Mouse (Mus musculus): ENCODE measurements around the gene Samd1. TPM values are rescaled to one million over a fixed set of nuclear protein-coding genes. Genes with fewer than 3 reads are reported as not detected.

Samd1 gene
- total RNA-seq, 2 experiments from 2014 or later: 42.1 to 43.1 TPM

Small RNA genes lying within 50 kb of the gene (microRNA-seq; reads per million reads assigned to microRNA genes)
- gene Mir1199 (0.60 to 4.7 reads per million in 2 experiments), gene Mir8111 (5.7 to 8.1 reads per million in 2 experiments)

Other genes starting within 250 kb of the Samd1 start
- 100 to 1,000 TPM; 319 to 321 TPM for gene Adgrl1, start 97.6 kb upstream of the Samd1 start, total RNA-seq (2021)
- gene Gm10644, start 42.5 kb upstream of the Samd1 start, total RNA-seq (2021): under 1 TPM; 0.43 to 0.47 TPM
- gene Asf1b, start 42.2 kb upstream of the Samd1 start, total RNA-seq (2021): under 1 TPM; 0.32 to 0.48 TPM
- 100 to 1,000 TPM; 239 to 256 TPM for gene Prkaca, start 24.7 kb upstream of the Samd1 start, total RNA-seq (2021)
- gene 1700067K01Rik, start 3.8 kb downstream of the Samd1 start, total RNA-seq (2021): under 1 TPM; 0.40 to 0.75 TPM
- gene 2210011C24Rik, start 14.5 kb downstream of the Samd1 start, total RNA-seq (2021): 1 to 10 TPM in 1 of 2 experiments, under 1 TPM in 1; 0.52 to 1.2 TPM
- 1 to 10 TPM; 2.9 to 4.1 TPM for gene Palm3, start 23.8 kb downstream of the Samd1 start, total RNA-seq (2021)
- gene Il27ra, start 44.9 kb downstream of the Samd1 start, total RNA-seq (2021): 1 to 10 TPM; 2.3 to 2.9 TPM
- not detected for gene Rln3, start 47.3 kb downstream of the Samd1 start, total RNA-seq (2021)
- 1 to 10 TPM; 4.2 to 4.4 TPM for gene Gm10643, start 67.5 kb downstream of the Samd1 start, total RNA-seq (2021)
- gene Rfx1, start 69.2 kb downstream of the Samd1 start, total RNA-seq (2021): 10 to 100 TPM; 24.0 to 30.9 TPM
- gene Dcaf15, start 107.1 kb downstream of the Samd1 start, total RNA-seq (2021): 10 to 100 TPM; 16.7 to 20.9 TPM
- not detected for gene Podnl1, start 128.3 kb downstream of the Samd1 start, total RNA-seq (2021)
- gene Cc2d1a, start 150.3 kb downstream of the Samd1 start, total RNA-seq (2021): 10 to 100 TPM; 58.3 to 64.6 TPM
- 1 to 10 TPM; 1.7 to 1.8 TPM for gene 4930432K21Rik, start 150.4 kb downstream of the Samd1 start, total RNA-seq (2021)
- gene Nanos3, start 187.5 kb downstream of the Samd1 start, total RNA-seq (2021): 1 to 10 TPM; 2.2 to 4.9 TPM
- gene Zswim4, start 239.4 kb downstream of the Samd1 start, total RNA-seq (2021): 10 to 100 TPM; 16.8 to 18.1 TPM